Mouse (Mus musculus): ENCODE results near the gene Ptcd2.

Gene Ptcd2

GRCm38 (mm10) chr13:99308393-99308792, 36.1 kb downstream of the Ptcd2 start:
- in situ Hi-C loops (cut with MboI, MseI) = no loop called here

GRCm38 (mm10) chr13:99307930-99308359, 36.6 kb downstream of the Ptcd2 start:
- in situ Hi-C loops (cut with MboI, MseI) = no loop called here

GRCm38 (mm10) chr13:99306164-99306563, 38.3 kb downstream of the Ptcd2 start:
- in situ Hi-C loops (cut with MboI, MseI) = no loop called here

GRCm38 (mm10) chr13:99305186-99305585, 39.3 kb downstream of the Ptcd2 start:
- in situ Hi-C loops (cut with MboI, MseI) = no loop called here

GRCm38 (mm10) chr13:99304365-99304764, 40.1 kb downstream of the Ptcd2 start:
- in situ Hi-C loops (cut with MboI, MseI) = no loop called here

GRCm38 (mm10) chr13:99303846-99304245, 40.7 kb downstream of the Ptcd2 start:
- in situ Hi-C loops (cut with MboI, MseI) = no loop called here

- in situ Hi-C loops (cut with MboI, MseI) = no loop called here
Observed at GRCm38 (mm10) chr13:99299921-99300320, 44.6 kb downstream of the Ptcd2 start.

- in situ Hi-C loops (cut with MboI, MseI) = no loop called here
Observed at GRCm38 (mm10) chr13:99294176-99294575, 50.3 kb downstream of the Ptcd2 start.

GRCm38 (mm10) chr13:99290766-99291165, 53.7 kb downstream of the Ptcd2 start:
- in situ Hi-C loops (cut with MboI, MseI) = no loop called here

- in situ Hi-C loops (cut with MboI, MseI) = no loop called here
Observed at GRCm38 (mm10) chr13:99287786-99288185, 56.7 kb downstream of the Ptcd2 start.

- in situ Hi-C loops (cut with MboI, MseI) = no loop called here
Observed at GRCm38 (mm10) chr13:99287207-99287606, 57.3 kb downstream of the Ptcd2 start.

- in situ Hi-C loops (cut with MboI, MseI) = no loop called here
Observed at GRCm38 (mm10) chr13:99285241-99285640, 59.3 kb downstream of the Ptcd2 start.

- in situ Hi-C loops (cut with MboI, MseI) = no loop called here
Observed at GRCm38 (mm10) chr13:99284400-99285160, 59.9 kb downstream of the Ptcd2 start.

- in situ Hi-C loops (cut with MboI, MseI) = no loop called here
Observed at GRCm38 (mm10) chr13:99283916-99284315, 60.6 kb downstream of the Ptcd2 start.

- in situ Hi-C loops (cut with MboI, MseI) = no loop called here
Observed at GRCm38 (mm10) chr13:99282961-99283360, 61.5 kb downstream of the Ptcd2 start.

- in situ Hi-C loops (cut with MboI, MseI) = no loop called here
Observed at GRCm38 (mm10) chr13:99279351-99279750, 65.2 kb downstream of the Ptcd2 start.

- in situ Hi-C loops (cut with MboI, MseI) = no loop called here
Observed at GRCm38 (mm10) chr13:99278511-99278910, 66.0 kb downstream of the Ptcd2 start.

- in situ Hi-C loops (cut with MboI, MseI) = no loop called here
Observed at GRCm38 (mm10) chr13:99277521-99277920, 67.0 kb downstream of the Ptcd2 start.

- in situ Hi-C loops (cut with MboI, MseI) = no loop called here
Observed at GRCm38 (mm10) chr13:99272046-99272445, 72.5 kb downstream of the Ptcd2 start.

Data from regulatory T cell (primary cell).